Mouse (Mus musculus): Measurements from ENCODE around the gene Grk1. TPM values are rescaled to one million over a fixed set of nuclear protein-coding genes. Genes with fewer than 3 reads are reported as not detected.
A peak's percentile ranks its signal among the peaks of the same experiment; 100 is the strongest.

Gene Grk1
- not detected in 2 replicates for polyA plus RNA-seq (2015; fragmentation: Nextera tagmentation; extraction: Ambion mirVana)

DNA sequence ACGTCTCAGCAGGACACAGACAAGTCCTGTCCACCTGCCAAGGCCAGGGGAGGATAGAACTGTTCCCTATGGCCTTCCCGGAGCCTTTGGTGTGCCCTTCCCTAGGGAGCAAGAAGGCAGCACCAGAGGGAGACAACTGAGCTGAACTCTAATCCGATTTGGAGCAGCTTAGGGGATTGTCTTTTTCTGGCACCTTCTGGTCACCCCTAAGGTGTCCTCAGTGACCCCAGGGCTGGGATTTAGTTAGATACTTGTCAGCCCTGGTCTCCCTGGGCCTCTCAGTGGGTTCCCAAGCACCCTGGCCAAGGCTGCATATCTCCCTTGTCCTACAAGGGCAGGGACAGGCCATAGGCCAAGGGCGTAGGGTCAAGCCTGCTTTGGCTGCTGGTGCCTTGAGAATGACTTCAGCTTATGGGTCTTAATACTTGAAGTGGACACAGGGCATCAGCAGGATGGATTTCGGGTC lies at the start of gene Grk1:
Gene Grk1, plus strand, starts transcription at position 416 of the 466 bp plus-strand sequence.
- Histone ChIP-seq H3K4me2 (no peak within 1 kb of the TSS), H3K4me3 (no peak within 1 kb of the TSS), H3K9me3 (no peaks in the 10 kb centered on the region), H3K9ac (no peak within 1 kb of the TSS), H3K4me1 (no peaks in the 10 kb centered on the region), H3K36me3 (no peaks in the 10 kb centered on the region), H3K27me3 (replicated peaks) (no peaks in the 10 kb centered on the region), H3K27ac (replicated peaks) (no peak within 1 kb of the TSS)
- ATAC-seq (ENCODE audit: extremely low read depth, insufficient number of reproducible peaks, low FRiP score, low TSS enrichment), result no peak
- 65% methylated on average over 5 of the region's 5 CpGs for WGBS

DNA sequence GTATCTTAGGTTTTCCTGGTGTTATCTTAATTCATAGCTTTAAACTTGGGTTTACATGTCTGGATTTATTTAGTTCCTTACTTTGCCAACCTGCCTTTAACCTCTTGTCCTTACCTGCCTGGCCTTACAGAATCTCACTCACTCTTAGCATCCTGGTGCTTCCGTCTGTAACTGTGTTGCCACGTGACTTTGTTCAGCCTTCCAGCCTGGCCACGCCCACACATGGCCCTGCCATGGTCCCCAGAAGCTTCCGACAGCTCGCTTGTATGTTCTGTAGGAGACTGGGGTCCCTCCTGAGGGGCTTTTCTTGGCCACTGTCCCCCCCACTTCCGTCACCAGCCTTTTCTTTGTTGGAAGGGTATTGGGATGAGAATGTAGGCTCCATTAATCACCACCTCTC lies 48.7 kb upstream of the Grk1 start:
- no peak overlapping the region for H3K4me2 ChIP-seq
- peaks cover 99% of the 10 kb centered on the region for H3K36me3 ChIP-seq
- WGBS, result 83% methylated on average over 6 of the region's 6 CpGs
- no peaks in the 10 kb centered on the region for H3K27me3 ChIP-seq (replicated peaks)
- H3K4me1 ChIP-seq, result peaks cover 31% of the 10 kb centered on the region
- no peak overlapping the region for H3K4me3 ChIP-seq
- H3K9me3 ChIP-seq, result no peaks in the 10 kb centered on the region
- ATAC-seq (ENCODE audit: extremely low read depth, insufficient number of reproducible peaks, low FRiP score, low TSS enrichment), result no peak
- no peak overlapping the region for H3K9ac ChIP-seq
- H3K27ac ChIP-seq (replicated peaks), result no peak overlapping the region

DNA sequence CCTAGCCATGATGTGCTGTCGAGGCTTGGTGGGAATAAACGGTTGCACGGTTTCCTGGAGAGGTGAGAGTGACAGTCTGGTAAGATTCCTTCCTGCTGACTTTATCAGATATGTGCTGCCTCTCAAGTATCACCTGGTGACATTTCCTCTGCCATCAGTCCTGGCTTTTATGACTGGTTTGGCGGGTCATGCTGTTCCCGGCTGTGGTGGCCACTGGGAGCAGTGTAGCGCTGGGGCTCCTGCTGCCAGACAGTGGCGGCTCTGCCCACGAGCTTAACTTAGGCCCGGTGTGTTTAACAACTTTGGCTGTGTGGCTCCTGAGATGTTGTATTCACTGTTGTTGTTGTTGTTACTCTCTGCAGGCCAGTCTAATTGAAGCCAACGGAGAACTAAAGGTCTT lies 48.2 kb upstream of the Grk1 start:
- no peak overlapping the region for H3K27ac ChIP-seq (replicated peaks)
- peaks cover 27% of the 10 kb centered on the region for H3K4me1 ChIP-seq
- 73% methylated on average over 10 of the region's 10 CpGs for WGBS
- no peak overlapping the region for H3K4me3 ChIP-seq
- no peak overlapping the region for H3K9ac ChIP-seq
- no peaks in the 10 kb centered on the region for H3K9me3 ChIP-seq
- no peaks in the 10 kb centered on the region for H3K27me3 ChIP-seq (replicated peaks)
- ATAC-seq (ENCODE audit: extremely low read depth, insufficient number of reproducible peaks, low FRiP score, low TSS enrichment), result no peak
- no peak overlapping the region for H3K4me2 ChIP-seq
- H3K36me3 ChIP-seq, result peaks cover 99% of the 10 kb centered on the region

DNA sequence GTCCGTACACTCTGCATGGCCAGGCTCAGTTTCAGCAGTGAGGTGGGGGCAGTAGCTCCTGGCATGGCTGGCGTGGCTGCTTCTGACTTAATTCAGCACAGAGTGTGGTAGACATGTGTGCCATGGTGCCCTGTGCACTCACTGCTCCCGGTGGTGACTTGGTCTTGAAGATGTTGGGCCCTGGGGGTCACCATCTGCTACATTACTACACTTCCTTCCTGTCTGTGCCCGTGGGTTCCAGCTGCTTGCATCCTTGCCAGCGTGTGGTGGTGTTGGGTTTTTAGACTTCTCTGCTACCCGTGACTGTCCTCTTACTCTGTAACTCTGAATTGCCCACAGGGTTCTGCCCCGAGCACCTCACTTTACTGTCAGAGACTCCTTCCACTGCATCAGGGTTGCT lies 44.7 kb upstream of the Grk1 start:
- Histone ChIP-seq H3K4me3 (no peak overlapping the region), H3K27ac (replicated peaks) (no peak overlapping the region), H3K4me2 (no peak overlapping the region), H3K36me3 (peaks cover 100% of the 10 kb centered on the region), H3K4me1 (peaks cover under 1% of the 10 kb centered on the region; the same call in 1 of the 2 replicates), H3K9me3 (no peaks in the 10 kb centered on the region), H3K27me3 (replicated peaks) (no peaks in the 10 kb centered on the region), H3K9ac (no peak overlapping the region)
- ATAC-seq (ENCODE audit: extremely low read depth, insufficient number of reproducible peaks, low FRiP score, low TSS enrichment), result no peak
- WGBS, result 91% methylated on average over 7 of the region's 7 CpGs

- no peaks in the 10 kb centered on the region for H3K4me1 ChIP-seq
- ATAC-seq (ENCODE audit: extremely low read depth, insufficient number of reproducible peaks, low FRiP score, low TSS enrichment), result no peak
- WGBS, result 95% methylated on average over 6 of the region's 6 CpGs
Observed at GRCm38 (mm10) chr8:13361865-13362264, 43.0 kb upstream of the Grk1 start.

GRCm38 (mm10) chr8:13373151-13373662 lies 31.7 kb upstream of the Grk1 start:
- no peak overlapping the region for H3K27ac ChIP-seq (replicated peaks)
- H3K4me1 ChIP-seq, result no peaks in the 10 kb centered on the region
- no peaks in the 10 kb centered on the region for H3K9me3 ChIP-seq
- H3K9ac ChIP-seq, result no peak overlapping the region
- H3K27me3 ChIP-seq (replicated peaks), result no peaks in the 10 kb centered on the region
- no peak overlapping the region for H3K4me2 ChIP-seq
- ATAC-seq (ENCODE audit: extremely low read depth, insufficient number of reproducible peaks, low FRiP score, low TSS enrichment), result peak; percentile 44; the same call in 1 of the 2 replicates
- no peak overlapping the region for H3K4me3 ChIP-seq
- 69% methylated on average over 8 of the region's 8 CpGs for WGBS
- peaks cover 94% of the 10 kb centered on the region for H3K36me3 ChIP-seq

More at GRCm38 (mm10) chr8:13361865-13362264, 43.0 kb upstream of the Grk1 start:
- H3K4me2 ChIP-seq, result no peak overlapping the region
- no peak overlapping the region for H3K4me3 ChIP-seq
- H3K27ac ChIP-seq (replicated peaks), result no peak overlapping the region
- H3K9ac ChIP-seq, result no peak overlapping the region
- peaks cover 100% of the 10 kb centered on the region for H3K36me3 ChIP-seq
- no peaks in the 10 kb centered on the region for H3K9me3 ChIP-seq
- no peaks in the 10 kb centered on the region for H3K27me3 ChIP-seq (replicated peaks)

- Histone ChIP-seq H3K9me3 (no peaks in the 10 kb centered on the region), H3K27ac (replicated peaks) (no peak overlapping the region)
- WGBS, result 57% methylated on average over 7 of the region's 7 CpGs
Observed at GRCm38 (mm10) chr8:13381630-13382029, 23.3 kb upstream of the Grk1 start.

GRCm38 (mm10) chr8:13382536-13382935 lies 22.3 kb upstream of the Grk1 start:
- Histone ChIP-seq H3K27me3 (replicated peaks) (no peaks in the 10 kb centered on the region), H3K9me3 (no peaks in the 10 kb centered on the region), H3K4me2 (no peak overlapping the region), H3K4me3 (no peak overlapping the region), H3K4me1 (no peaks in the 10 kb centered on the region), H3K9ac (no peak overlapping the region), H3K36me3 (peaks cover 31% of the 10 kb centered on the region), H3K27ac (replicated peaks) (no peak overlapping the region)
- WGBS, result 89% methylated on average over 3 of the region's 3 CpGs
- ATAC-seq (ENCODE audit: extremely low read depth, insufficient number of reproducible peaks, low FRiP score, low TSS enrichment), result no peak

More at GRCm38 (mm10) chr8:13381630-13382029, 23.3 kb upstream of the Grk1 start:
- Histone ChIP-seq H3K9ac (no peak overlapping the region), H3K36me3 (peaks cover 40% of the 10 kb centered on the region), H3K27me3 (replicated peaks) (no peaks in the 10 kb centered on the region), H3K4me3 (no peak overlapping the region), H3K4me2 (no peak overlapping the region), H3K4me1 (no peaks in the 10 kb centered on the region)
- no peak for ATAC-seq (ENCODE audit: extremely low read depth, insufficient number of reproducible peaks, low FRiP score, low TSS enrichment)

DNA sequence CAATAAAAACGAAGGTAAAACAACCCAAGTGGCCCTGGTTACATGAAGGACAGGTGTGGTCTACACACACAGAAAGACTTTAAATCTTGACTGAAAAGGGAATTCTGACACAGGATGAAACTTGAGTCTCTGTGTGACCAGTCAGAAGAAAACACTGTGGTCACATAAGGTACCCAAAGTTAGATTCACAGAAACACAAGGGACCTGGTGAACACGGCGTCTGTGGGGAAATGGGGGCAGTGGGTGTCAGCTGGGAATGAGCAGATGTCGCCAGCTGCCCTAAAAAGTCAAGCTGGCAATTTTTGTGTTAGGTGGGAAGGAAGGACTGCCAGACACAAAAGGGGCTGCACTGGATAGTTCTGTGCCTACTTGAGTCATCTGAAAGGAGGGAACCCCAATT lies 21.9 kb upstream of the Grk1 start:
- H3K9ac ChIP-seq, result no peak overlapping the region
- no peak overlapping the region for H3K4me2 ChIP-seq
- ATAC-seq (ENCODE audit: extremely low read depth, insufficient number of reproducible peaks, low FRiP score, low TSS enrichment), result no peak
- 90% methylated on average over 4 of the region's 4 CpGs for WGBS
- H3K9me3 ChIP-seq, result no peaks in the 10 kb centered on the region
- H3K27me3 ChIP-seq (replicated peaks), result no peaks in the 10 kb centered on the region
- H3K36me3 ChIP-seq, result peaks cover 28% of the 10 kb centered on the region
- H3K4me1 ChIP-seq, result no peaks in the 10 kb centered on the region
- no peak overlapping the region for H3K27ac ChIP-seq (replicated peaks)
- H3K4me3 ChIP-seq, result no peak overlapping the region

GRCm38 (mm10) chr8:13386366-13386765 lies 18.5 kb upstream of the Grk1 start:
- no peaks in the 10 kb centered on the region for H3K9me3 ChIP-seq
- H3K27me3 ChIP-seq (replicated peaks), result no peaks in the 10 kb centered on the region
- WGBS, result 75% methylated on average over 13 of the region's 13 CpGs
- H3K36me3 ChIP-seq, result no peaks in the 10 kb centered on the region
- H3K4me3 ChIP-seq, result no peak overlapping the region
- ATAC-seq (ENCODE audit: extremely low read depth, insufficient number of reproducible peaks, low FRiP score, low TSS enrichment), result no peak
- H3K4me1 ChIP-seq, result no peaks in the 10 kb centered on the region
- no peak overlapping the region for H3K9ac ChIP-seq
- H3K27ac ChIP-seq (replicated peaks), result no peak overlapping the region
- no peak overlapping the region for H3K4me2 ChIP-seq

DNA sequence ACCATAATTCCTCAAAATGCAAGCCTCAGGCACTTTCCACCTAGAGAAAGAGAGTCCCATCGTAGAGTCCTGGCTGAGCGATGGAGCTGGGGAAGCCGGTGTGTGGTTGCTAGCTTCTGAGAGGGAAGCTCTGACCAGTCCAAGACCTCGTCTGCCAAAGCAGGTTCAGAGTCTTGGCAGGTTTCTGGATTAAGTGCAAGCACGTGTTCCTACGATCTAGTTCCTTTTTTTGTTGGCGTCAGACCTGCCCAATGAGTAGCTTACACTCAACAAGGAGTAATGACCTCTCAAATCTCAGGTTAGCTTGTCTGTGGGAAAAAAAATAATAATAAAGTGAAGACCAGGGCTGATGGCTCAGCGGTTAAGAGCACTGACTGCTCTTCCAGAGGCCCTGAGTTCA lies 17.2 kb upstream of the Grk1 start:
- Histone ChIP-seq H3K4me3 (no peak overlapping the region), H3K4me1 (no peaks in the 10 kb centered on the region), H3K36me3 (no peaks in the 10 kb centered on the region), H3K9me3 (no peaks in the 10 kb centered on the region), H3K27me3 (replicated peaks) (no peaks in the 10 kb centered on the region), H3K9ac (no peak overlapping the region), H3K4me2 (no peak overlapping the region), H3K27ac (replicated peaks) (no peak overlapping the region)
- WGBS, result 82% methylated on average over 8 of the region's 8 CpGs
- no peak for ATAC-seq (ENCODE audit: extremely low read depth, insufficient number of reproducible peaks, low FRiP score, low TSS enrichment)

- no peak for ATAC-seq (ENCODE audit: extremely low read depth, insufficient number of reproducible peaks, low FRiP score, low TSS enrichment)
- 80% methylated on average over 2 of the region's 2 CpGs for WGBS
- Histone ChIP-seq H3K4me1 (no peaks in the 10 kb centered on the region), H3K4me2 (no peak overlapping the region), H3K9me3 (no peaks in the 10 kb centered on the region), H3K4me3 (no peak overlapping the region), H3K27me3 (replicated peaks) (no peaks in the 10 kb centered on the region), H3K27ac (replicated peaks) (no peak overlapping the region), H3K36me3 (no peaks in the 10 kb centered on the region), H3K9ac (no peak overlapping the region)
Observed at GRCm38 (mm10) chr8:13388744-13389143, 16.1 kb upstream of the Grk1 start.
